Mouse (Mus musculus) adipocyte (in vitro differentiated cells): ENCODE measurements around the gene Immp2l.

ENCODE experiments used
- DNase-seq: peaks from one replicate; pipeline ENCODE4 v3.0.0-alpha.2; 2016; ENCODE audit warnings: low spot score

The Immp2l gene

DNA sequence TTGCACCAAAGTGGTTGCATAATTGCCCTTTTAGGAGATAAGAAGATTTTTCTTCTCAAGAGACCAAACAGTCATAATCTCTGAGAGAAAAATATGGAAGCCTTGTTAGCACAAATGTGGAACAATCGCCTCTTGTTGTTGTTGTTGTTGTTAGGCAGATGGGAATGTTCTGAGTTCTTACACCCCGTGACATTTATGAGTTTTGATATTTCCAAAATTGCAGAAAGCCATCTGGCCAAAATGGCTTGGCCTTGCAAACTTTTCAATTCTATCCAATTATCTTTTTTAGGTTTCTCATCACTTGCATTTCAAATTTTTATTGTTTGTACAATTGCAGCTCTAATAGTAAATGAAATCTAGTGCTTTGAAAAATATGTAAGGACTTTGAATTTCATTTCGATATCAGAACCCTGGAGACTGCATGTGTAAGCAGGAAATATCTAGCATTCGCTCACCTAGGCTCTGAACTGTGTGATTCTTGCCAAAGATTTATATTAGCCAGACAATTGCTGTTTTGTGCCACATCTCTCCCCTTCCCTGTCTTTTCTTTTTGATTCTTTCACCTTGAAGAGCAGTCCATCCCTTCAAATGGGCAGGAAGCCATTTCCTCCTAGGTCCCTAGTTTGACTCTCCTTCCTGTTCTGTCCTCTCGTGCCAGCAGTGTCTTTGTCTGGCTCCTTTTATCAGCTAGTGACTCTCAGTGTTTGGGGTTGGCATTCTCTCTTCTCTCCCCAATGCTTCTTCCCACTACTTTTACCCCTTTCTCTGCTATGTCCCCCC lies 412.5 kb downstream of the Immp2l start:
- no peak for DNase-seq

DNA sequence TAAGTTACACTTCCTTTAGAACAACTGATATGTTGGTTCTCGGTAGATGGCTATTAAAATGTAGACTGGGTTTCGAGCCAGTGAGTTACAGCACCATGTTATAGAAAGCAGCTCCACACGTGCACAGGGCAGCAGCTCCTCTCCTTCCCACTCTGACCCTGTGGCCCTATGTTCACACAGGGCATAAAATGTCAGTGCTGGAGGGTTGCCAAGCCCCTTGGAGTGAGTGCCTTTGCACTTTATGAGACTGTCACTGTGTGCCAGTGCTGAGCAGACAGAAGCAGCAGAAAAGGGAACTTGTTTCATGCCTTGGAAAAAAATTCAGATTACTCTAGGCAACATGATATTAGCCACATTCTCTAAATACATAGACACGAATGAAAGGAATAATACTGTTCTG lies 414.6 kb downstream of the Immp2l start:
- peak; percentile 24 for DNase-seq

DNA sequence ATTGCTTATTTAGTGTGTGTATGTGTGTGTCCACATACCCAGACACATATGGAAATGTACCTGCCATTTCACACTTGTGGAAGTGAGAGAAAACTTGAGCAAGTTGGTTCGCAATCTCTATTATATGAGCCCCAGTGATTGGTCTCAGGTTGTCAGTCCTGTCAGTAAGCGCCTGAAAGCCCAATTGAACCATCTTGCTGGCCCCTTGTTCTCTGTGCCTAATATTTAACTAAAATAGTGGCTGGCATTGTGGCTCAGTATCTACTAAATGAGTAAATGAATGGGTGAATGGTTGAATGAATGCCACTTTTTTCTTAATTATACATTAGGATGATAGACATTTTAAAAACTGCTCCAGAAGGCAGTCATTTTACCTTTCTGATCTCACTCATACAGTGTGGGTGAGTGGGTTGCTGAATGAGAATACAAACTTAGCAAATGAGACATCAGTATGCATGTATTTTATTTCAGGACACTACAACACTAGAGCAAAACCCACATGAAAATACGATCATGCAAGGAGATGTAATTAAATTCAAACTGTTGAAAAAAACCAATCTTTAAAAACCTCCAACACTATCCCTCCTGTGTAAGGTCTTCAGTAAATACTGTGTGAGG lies 444.6 kb downstream of the Immp2l start:
- DNase-seq, result no peak

DNA sequence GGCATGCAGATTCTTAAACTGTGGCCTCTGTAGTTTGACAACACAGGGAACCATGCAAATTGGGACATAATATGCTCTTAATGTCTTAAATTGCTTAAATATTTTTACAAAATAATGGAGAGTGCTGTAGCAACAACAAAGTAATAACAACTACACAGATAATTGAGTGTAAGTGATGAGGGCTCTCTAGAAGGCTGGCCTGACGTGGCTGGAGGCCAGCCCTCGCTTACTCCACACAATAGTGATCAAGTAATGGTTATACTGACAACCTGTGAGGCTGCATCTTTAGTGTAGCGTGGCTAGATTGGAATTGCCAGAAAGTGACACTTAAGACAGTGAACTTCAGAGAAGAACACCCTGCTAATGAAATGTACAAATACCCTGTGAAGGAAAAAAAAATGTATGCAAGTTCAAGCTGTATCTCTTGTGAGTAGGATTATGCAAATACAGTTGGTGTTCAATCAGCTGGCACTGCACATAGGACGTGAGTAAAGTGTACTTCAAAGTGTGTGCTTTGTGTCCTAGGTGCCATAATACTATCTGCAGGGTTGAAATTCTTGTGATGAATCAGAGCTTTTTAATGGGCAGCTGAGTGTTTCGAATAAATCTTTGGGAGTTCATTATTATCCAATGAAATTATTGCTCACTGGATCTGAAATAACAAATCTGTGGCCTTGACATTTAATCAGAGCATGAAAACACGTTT lies 445.4 kb downstream of the Immp2l start:
- DNase-seq, result no peak

DNA sequence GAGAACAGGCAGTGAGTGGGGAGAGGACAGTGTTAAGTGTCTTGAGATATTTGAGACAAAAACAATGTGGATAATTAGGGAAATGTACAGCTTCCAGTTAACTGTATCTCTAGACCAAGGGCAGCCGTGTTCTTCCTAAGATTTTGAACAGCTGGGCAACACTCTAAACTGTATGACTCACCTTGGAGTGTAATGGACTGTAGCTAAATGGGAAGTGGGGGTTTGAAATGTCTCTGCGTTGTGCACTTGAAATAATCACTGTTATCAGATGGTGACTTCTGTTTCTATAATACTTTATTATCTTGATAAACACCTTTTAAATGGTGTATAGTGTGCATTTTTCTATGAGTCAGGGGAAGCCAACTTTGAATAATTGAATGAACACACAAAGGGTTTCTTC lies 457.6 kb downstream of the Immp2l start:
- DNase-seq, result no peak

DNA sequence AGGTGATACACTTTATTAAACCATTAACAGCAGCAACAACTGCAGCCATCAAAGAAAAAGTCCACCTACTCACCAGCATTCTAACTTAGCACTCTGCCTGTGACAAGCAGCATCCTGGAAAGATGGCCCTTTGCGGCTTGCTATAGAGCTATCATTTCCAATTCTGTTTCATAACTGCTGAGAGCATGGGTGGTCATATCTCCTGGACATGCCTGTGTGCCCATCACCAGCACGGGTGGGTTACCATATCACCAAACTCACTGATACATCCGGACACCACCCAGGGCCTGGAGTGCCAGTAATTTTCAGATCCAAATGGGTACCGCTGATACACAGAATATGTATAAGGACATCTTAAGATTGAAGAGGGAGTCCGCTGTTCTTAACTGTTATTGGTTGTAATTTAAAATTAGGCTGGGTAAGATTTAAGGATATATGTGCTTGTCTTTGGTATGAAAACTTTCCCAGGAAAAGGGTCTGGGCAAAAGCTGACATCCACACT lies 459.3 kb downstream of the Immp2l start:
- no peak for DNase-seq

DNA sequence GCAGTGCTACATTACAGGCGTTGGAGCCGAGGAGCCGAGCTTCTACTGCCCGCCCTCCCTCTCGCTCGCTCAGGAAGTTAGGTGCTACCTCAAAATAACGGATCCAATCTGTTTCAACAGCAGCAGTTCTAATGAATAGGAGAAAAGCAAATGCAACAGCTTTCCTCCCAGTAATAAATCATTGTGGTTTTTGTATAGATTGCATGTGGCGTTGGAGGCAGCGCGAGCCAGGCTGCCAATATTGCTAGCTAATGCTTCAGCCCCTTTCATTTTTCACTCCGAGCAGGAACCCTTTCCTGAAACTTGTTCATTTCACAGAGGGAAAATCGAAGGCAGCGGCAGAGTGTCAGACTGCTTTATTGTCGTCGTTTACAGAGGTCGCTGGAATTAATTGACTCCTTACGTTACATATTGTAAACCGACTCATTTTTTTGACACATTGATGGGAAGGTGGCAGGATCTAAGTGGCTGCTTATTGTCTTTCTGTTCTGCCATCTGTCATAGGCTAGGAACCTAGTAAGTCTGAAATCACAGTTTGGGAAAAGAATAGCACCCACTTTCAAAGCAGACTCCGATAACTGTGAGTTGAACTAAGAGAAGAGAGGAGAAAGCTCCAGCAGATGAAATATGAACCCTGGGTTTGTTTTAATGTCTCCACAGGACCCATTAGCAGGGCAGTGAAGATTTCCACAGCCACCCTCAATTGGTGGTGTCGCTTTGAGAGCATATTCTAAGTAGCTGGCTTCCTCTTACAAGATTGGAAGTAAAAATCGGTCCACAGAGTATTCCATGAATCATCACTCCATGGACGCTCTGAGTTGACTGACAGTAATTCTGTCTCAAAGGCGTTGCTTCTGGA lies 459.9 kb downstream of the Immp2l start:
- DNase-seq, result no peak

DNA sequence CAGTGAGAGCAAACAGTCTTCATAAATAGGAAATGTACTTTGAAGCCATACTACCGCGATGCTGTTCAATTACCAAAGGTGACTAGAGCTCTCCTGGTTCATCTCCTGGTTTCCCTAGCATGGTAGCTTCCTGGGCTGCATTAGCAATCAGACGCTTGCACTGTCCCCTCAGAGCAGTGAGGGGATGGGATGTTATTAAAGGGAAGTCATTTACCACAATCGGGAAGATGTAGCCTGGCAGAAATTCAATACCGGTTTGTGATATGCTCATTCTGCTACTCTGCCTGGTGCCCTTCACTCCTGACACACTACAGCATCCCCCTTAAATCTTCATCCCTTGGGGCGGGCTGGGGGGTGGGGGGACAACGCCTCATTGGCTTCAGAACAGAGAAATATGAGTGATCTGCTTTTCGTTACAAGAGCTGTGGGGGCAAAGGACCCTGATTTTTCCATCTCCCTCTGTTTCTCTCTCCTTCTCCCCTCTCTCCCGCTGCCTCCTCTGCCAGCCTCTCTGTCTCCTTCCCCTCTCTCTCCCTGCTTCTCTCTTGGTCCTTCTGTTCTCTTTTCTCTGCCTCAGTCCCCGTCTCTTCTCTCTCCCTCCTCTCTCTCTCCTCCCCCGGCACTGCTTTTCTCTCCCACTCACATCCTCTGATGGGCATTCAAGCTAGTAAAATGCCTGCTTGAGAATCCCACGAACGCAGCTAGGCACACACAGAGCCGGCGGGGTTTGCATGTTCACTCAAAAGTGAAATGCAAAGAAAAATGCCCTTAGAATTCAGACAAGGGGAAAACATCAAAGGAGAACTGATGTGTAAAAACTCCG lies 461.0 kb downstream of the Immp2l start:
- no peak for DNase-seq

DNA sequence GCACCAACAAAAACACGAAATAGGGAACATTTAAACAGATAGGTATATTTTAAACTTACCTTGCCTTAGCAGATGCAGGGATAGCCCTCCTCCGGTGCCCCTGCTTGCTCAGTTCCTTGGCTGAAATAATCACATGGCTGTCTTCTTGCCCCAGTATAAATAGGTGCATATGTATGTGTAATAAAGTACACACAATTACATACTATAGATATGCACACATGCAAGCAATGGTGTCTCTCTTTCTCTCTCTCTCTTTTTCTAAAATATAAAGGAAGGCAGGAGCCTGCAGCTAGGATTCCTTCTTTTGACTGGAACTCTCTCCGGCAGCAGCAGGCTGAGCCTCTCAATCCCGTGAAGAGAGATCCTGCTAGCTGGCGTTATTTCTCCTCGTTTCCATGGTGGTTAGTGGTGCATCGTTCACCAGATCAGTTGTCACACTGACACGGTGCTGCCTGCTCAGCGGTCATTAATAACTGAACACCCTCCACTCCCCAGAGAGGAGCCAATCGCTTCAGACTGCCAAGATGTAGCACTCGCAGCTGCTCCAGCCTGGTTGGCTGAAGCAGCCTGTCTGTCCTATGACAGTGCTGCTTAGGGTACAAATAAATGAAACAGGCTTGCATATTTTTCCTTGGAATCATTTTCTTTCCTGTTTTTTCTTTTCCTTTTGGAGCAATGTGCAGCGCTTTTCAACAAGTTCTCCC lies 461.8 kb downstream of the Immp2l start:
- DNase-seq, result peak; percentile 40

DNA sequence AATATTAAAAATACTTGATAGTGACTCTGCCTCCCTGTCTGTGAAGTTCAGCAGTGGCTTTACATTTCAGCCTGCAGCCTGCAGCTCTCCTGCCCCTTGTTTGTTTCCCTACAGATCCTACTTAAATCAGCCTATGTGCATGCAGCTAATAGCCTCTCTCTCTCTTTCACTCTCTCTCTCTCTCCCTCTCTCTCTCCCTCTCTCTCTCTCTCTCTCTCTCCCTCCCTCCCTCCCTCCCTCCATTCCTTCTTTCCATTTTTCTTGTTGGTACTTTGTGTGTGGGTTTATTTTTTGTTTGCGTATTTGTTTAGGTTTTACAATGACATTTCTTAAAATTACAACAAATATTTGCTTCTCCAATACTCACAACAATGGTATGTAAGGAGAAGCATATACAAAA lies 462.4 kb downstream of the Immp2l start, which contains the start of gene Lrrn3:
Gene Lrrn3 (minus strand): TSS at position 101 of the 400 bp plus-strand sequence.
- no peak for DNase-seq

DNA sequence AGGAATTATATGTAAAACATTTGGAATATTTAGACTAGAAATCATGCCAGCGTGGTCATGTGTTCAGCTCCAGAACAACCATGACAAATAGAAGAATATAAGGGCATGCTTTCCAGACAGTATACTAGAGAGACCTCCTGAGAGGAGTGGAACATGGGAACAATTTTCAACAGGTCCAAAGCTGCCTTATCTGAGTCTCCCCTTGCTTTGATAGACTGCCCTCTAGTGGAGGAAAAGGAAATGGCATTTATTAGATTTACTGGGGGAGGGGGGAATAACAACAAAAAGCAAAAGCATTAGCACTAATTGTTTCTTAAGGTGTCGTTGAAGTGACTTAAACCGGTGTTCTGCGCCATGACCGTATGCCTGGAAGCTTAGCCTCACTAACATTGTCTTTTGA lies 463.1 kb downstream of the Immp2l start:
- peak; percentile 78 for DNase-seq

DNA sequence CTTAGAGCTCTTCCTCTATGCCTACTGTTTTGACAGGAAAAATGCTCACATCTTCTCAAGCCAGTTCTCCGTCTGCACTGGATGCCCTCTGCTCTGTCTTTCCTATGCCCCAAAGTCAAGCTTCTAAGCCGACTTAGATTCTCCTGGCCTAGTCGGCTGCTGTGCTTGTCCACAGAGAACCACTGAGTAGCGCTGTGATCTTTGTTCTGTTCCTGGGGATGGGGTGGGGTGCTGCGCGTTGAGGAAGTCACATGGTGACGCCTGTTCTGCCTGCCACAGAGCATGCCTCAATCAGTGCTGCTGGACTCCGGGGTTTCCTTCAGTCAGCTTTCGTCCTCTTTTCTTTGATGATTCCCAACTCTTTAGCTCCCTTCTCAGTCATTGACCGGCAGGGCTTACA lies 470.7 kb downstream of the Immp2l start:
- no peak for DNase-seq

DNA sequence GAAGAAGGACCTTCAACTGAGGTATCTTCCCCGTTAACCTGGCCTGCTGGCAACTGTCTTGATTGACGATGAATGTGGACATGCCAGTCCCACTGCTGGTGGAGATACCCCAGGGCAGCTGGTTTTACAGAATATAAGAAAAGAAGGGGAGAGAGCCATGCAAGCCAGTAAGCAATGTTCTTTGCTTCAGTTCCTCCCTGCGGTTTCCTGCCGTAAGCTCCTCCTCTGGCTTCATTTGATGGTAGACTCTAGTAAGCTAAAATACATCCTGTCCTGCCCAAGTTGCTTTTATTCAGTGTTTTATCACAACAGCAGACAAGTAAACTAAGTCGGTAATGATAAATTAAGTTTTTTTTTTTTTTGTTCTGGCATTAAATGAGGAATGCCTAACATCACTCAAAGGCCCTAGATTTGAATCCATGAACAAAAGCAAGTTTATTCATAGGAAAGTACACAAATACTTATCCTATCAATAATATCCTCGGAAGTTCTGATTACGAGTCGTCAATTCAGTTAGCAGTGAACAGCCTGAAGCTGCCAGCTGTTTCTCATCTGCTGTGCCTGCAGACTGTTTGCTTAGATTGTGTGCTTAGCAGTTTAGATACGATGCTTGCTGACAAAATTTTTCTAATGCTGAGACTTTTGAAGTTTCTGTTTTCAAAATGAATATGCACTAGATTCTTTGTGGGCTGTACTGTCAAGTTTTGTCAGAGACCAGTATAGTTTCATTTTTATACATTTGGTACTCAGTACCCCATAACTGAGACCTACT lies 476.3 kb downstream of the Immp2l start:
- no peak for DNase-seq

DNA sequence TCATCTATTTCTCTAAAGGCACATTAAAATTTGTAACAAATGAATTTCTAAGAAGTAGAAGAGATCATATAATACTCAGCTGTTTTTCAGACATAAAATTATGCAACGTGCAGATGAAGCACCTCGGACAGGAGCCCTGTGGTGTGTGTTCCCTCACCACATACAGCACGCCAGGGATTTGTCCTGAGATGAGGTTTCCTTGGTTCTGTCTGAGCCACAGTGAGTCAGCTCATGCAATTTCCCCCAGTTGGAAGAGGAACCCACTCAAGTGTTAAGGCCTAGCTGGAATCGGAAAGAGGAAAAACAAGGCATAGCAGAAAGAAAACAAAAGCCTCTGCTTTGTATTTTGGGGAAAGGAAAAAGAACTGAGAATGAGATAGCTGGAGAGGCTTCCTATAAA lies 484.7 kb downstream of the Immp2l start:
- DNase-seq, result no peak

DNA sequence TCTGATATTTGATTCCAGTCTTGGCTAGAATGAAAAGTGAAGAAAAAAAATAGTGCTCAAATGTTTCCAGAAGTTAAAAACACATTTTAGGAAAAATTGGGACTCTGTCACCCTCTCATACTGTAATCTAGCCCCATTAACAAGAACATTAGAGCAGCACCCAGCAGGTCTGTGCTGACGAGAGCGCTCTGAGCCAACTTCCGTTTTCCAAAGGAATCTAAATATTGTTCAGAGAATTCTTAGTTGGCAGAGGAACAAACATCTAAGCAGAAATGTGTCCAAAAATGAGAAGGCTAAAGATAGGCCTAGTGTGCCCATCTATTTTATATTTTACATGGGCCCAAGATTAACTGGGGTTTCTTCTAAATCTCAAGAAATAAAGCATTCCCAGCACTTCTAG lies 486.7 kb downstream of the Immp2l start:
- no peak for DNase-seq

DNA sequence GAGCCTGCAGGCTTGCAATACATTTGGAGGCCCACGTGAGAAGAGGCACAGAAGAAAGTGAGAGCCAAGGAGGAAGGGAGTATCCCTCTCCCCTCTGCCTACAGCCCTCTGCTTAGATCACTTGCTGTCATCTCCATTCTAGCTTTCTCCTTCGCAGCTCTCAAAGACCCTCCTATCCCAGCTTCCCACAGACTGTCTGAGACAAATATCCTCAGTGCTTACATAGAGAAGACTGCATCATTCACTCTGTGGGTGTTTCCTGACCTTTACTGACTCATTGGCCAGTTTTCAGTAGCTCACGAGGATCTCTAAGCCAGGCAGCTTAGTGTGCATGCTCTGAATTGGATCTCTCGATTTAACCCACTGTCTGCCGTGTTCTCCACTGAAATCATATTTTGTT lies 495.0 kb downstream of the Immp2l start:
- peak; percentile 10 for DNase-seq

DNA sequence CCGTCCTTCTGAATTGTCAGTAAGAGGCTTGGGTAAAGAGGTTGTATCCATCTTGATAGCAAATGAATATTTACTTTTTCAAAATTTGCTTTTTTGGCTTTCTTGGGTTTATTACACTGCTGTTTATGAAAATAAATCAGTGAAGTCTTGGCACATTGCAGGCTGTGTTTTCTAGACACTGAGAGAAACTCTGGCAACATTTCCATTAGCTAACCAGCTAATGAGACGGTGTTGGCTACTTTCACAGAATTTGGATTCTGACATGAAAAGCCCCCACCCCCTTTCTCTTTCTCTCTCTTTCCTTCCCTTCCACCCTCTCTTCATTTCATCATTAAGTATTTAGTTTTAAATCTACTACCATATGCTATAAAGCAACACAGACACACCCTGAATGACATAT lies 496.4 kb downstream of the Immp2l start:
- DNase-seq, result peak; percentile 7

DNA sequence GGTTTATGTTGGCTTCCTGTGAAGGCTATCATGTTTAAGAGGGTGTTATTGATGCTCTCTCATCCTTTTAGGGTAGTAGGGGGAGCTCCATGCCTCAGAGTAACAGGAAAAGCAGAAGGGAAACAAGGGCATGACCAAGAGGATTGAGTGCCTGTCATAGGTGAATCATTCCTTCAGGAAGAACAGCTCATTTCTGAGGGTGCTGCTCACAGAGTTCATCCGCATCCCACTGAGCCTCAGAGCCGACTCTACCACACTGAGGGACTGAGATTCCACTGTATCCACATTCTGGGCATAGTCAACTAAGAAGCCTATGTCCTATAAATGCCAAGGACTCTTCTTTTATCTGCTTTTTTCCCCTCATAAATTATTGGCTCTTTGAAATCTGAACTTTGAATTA lies 497.8 kb downstream of the Immp2l start:
- DNase-seq, result no peak

DNA sequence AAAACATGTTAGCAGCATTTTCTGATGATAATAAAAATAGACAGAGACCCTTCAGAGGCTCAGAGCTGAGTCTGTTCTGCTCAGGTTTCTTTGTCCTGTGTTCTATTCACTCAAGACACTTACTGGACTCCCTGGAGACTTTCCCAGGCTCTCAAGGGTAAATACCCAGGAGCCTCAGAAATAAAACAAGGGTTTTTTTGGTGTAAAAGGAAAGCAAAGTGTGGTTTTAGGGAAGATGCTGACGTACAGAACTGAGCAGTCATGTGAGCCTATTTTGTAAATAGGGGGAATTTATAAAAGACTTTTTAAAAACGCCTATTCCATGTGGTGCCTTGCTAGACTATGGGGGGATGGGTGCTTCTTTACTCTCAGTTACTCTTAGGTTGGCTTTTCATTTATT lies 502.8 kb downstream of the Immp2l start:
- DNase-seq, result no peak

DNA sequence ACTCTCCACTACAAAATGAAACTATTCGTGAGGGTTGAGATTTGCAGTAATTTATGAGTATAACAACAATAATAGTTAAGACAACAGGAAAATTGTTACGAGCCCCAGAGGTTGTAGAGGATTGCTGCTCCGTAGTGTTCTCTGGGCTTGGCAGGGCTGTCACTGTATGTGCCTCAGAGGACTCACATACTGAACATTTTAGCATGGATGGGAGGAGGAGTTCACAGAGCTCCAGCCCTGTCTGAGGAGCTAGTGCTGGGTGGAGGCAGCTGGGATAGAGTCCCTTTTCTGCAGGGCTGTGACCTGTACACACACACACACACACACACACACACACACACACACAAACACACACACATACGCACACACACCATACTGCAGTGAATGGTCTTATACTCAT lies 504.5 kb downstream of the Immp2l start:
- DNase-seq, result no peak
